Mouse (Mus musculus) spleen, adult 2 months (tissue): Measurements from ENCODE around the gene H2-T23.
A peak's percentile ranks its signal among the peaks of the same experiment; 100 is the strongest.

Source experiments
- CTCF ChIP-seq: fragments of 200-500 bp; IDR thresholded peaks from 2 replicates; pipeline ENCODE4 v1.5.1; 2011; ENCODE audit warnings: mild to moderate bottlenecking, inconsistent platforms; ENCODE audit not compliant: insufficient read depth, insufficient read length, insufficient replicate concordance; ENCODE audit errors: extremely low read depth
- POLR2A ChIP-seq: fragments of 200-500 bp; IDR thresholded peaks from 2 replicates; pipeline ENCODE4 v1.6.1; 2011; ENCODE audit warnings: low read depth, low read length, inconsistent platforms

- TF ChIP-seq POLR2A (peak; percentile 77), CTCF (no peak)
Observed at GRCm38 (mm10) chr17:35997713-35998510, 34.7 kb downstream of the H2-T23 start.
